Mouse (Mus musculus) embryonic facial prominence, embryonic 14.5 days (tissue): ENCODE measurements at regions not wholly inside any gene's neighbourhood (a gene's known extent, or its start where the extent isn't known, plus 50 kb on each side); places are given as distances from the start of the nearest gene placed in this dataset.

Experiments used
- ATAC-seq: fragments of 200-750 bp; cut with Nextera tagmentation; 2 replicates; pipeline ENCODE4 v1.8.0; 2017; ENCODE audit warnings: low read depth, moderate number of reproducible peaks, moderate TSS enrichment
- DNase-seq: peaks from one replicate; pipeline ENCODE4 v3.0.0-alpha.2; 2015; ENCODE audit warnings: low spot score
- H3K27ac ChIP-seq: fragments of 300-500 bp; sonication (generic); replicated peaks from 2 replicates; pipeline ENCODE4 v1.5.1; 2014; ENCODE audit warnings: low read depth, mild to moderate bottlenecking, low read length, moderate library complexity
- H3K27me3 ChIP-seq: fragments of 300-500 bp; sonication (generic); replicated peaks from 2 replicates; pipeline ENCODE4 v1.6.1; 2014; ENCODE audit warnings: low read length; ENCODE audit not compliant: control insufficient read depth, insufficient read depth
- H3K36me3 ChIP-seq: fragments of 300-500 bp; sonication (generic); 2 replicates; pipeline ENCODE4 v1.6.1; 2014; ENCODE audit warnings: low read length, mixed read lengths; ENCODE audit not compliant: control insufficient read depth, insufficient read depth
- H3K4me1 ChIP-seq: fragments of 300-500 bp; sonication (generic); 2 replicates; pipeline ENCODE4 v1.6.1; 2014; ENCODE audit warnings: antibody characterized with exemption, low read length; ENCODE audit not compliant: control insufficient read depth, insufficient read depth
- H3K4me2 ChIP-seq: fragments of 300-500 bp; sonication (generic); 2 replicates; pipeline ENCODE4 v1.6.1; 2014; ENCODE audit warnings: low read depth, mild to moderate bottlenecking, low read length, moderate library complexity, mixed read lengths
- H3K4me3 ChIP-seq: fragments of 300-500 bp; sonication (generic); 2 replicates; pipeline ENCODE4 v1.5.1; 2014; ENCODE audit warnings: low read depth, mild to moderate bottlenecking, low read length
- H3K9ac ChIP-seq: fragments of 300-500 bp; sonication (generic); 2 replicates; pipeline ENCODE4 v1.6.1; 2014; ENCODE audit warnings: low read depth, mild to moderate bottlenecking, low read length, moderate library complexity, mixed read lengths
- H3K9me3 ChIP-seq: fragments of 300-500 bp; sonication (generic); 2 replicates; pipeline ENCODE4 v1.6.1; 2016; ENCODE audit warnings: low read length; ENCODE audit not compliant: control insufficient read depth
- WGBS: fragments of 180-500 bp; shearing (Covaris S2); extraction: QIAGEN DNeasy Blood & Tissue Kit; methylation state at CpG from one replicate; pipeline ENCODE4 v1.1.7; 2014; 5-methylcytosine and 5-hydroxymethylcytosine counted together

- no peak for ATAC-seq
- H3K4me3 ChIP-seq, result no peak overlapping the region
- no peak overlapping the region for H3K4me2 ChIP-seq
- 31% methylated on average over 3 of the region's 3 CpGs for WGBS
- H3K27me3 ChIP-seq, result no peaks in the 10 kb centered on the region
- no peaks in the 10 kb centered on the region for H3K9me3 ChIP-seq
- DNase-seq, result peak; percentile 27
- H3K9ac ChIP-seq, result no peak overlapping the region
- no peaks in the 10 kb centered on the region for H3K36me3 ChIP-seq
- H3K27ac ChIP-seq, result no peak overlapping the region
- H3K4me1 ChIP-seq, result no peaks in the 10 kb centered on the region
Observed at GRCm38 (mm10) chr17:77096836-77097235, 1103.2 kb upstream of the Crim1 start.

- Histone ChIP-seq H3K9ac (no peak overlapping the region), H3K4me1 (no peaks in the 10 kb centered on the region), H3K4me3 (no peak overlapping the region), H3K36me3 (no peaks in the 10 kb centered on the region), H3K27me3 (no peaks in the 10 kb centered on the region), H3K9me3 (no peaks in the 10 kb centered on the region), H3K4me2 (no peak overlapping the region), H3K27ac (no peak overlapping the region)
- 61% methylated on average over 3 of the region's 3 CpGs for WGBS
- DNase-seq (no peak), ATAC-seq (no peak)
Observed at GRCm38 (mm10) chr17:77099040-77099589, 1100.9 kb upstream of the Crim1 start.

GRCm38 (mm10) chr17:77115931-77116330 is 1084.1 kb upstream of the Crim1 start:
- Histone ChIP-seq H3K9ac (no peak overlapping the region), H3K36me3 (no peaks in the 10 kb centered on the region), H3K9me3 (no peaks in the 10 kb centered on the region), H3K4me1 (no peaks in the 10 kb centered on the region), H3K4me2 (no peak overlapping the region), H3K27ac (no peak overlapping the region), H3K27me3 (no peaks in the 10 kb centered on the region), H3K4me3 (no peak overlapping the region)
- DNase-seq, result peak; percentile 14
- ATAC-seq, result no peak
- WGBS, result 47% methylated on average over 2 of the region's 2 CpGs

GRCm38 (mm10) chr17:77116972-77117371 is 1083.1 kb upstream of the Crim1 start:
- Histone ChIP-seq H3K9me3 (no peaks in the 10 kb centered on the region), H3K36me3 (no peaks in the 10 kb centered on the region), H3K27me3 (no peaks in the 10 kb centered on the region), H3K27ac (no peak overlapping the region), H3K4me2 (no peak overlapping the region), H3K9ac (no peak overlapping the region), H3K4me3 (no peak overlapping the region), H3K4me1 (no peaks in the 10 kb centered on the region)
- DNase-seq (no peak), ATAC-seq (no peak)
- WGBS, result 77% methylated on average over 3 of the region's 3 CpGs

GRCm38 (mm10) chr17:77118481-77118880 is 1081.6 kb upstream of the Crim1 start:
- Histone ChIP-seq H3K4me2 (no peak overlapping the region), H3K27ac (no peak overlapping the region), H3K9me3 (no peaks in the 10 kb centered on the region), H3K9ac (no peak overlapping the region), H3K4me1 (no peaks in the 10 kb centered on the region), H3K27me3 (no peaks in the 10 kb centered on the region), H3K36me3 (no peaks in the 10 kb centered on the region), H3K4me3 (no peak overlapping the region)
- DNase-seq (no peak), ATAC-seq (no peak)
- 86% methylated on average over 1 of the region's 1 CpGs for WGBS

GRCm38 (mm10) chr17:77127011-77127410 is 1073.0 kb upstream of the Crim1 start:
- DNase-seq, result no peak
- H3K27me3 ChIP-seq, result no peaks in the 10 kb centered on the region
- H3K27ac ChIP-seq, result no peak overlapping the region
- no peak overlapping the region for H3K4me3 ChIP-seq
- 90% methylated on average over 1 of the region's 1 CpGs for WGBS
- H3K9me3 ChIP-seq, result no peaks in the 10 kb centered on the region
- no peak for ATAC-seq
- H3K4me1 ChIP-seq, result no peaks in the 10 kb centered on the region
- H3K36me3 ChIP-seq, result no peaks in the 10 kb centered on the region
- no peak overlapping the region for H3K4me2 ChIP-seq
- no peak overlapping the region for H3K9ac ChIP-seq
